Mouse (Mus musculus) thymus, adult 18-20 months (tissue): ENCODE data around the gene Krtap16-1.

ENCODE experiments used
- DNase-seq, 2 experiments: peaks; one replicate each; pipeline ENCODE4 v3.0.0; 2022; ENCODE audit warnings: mixed read lengths in 2 of 2

The Krtap16-1 gene

DNA sequence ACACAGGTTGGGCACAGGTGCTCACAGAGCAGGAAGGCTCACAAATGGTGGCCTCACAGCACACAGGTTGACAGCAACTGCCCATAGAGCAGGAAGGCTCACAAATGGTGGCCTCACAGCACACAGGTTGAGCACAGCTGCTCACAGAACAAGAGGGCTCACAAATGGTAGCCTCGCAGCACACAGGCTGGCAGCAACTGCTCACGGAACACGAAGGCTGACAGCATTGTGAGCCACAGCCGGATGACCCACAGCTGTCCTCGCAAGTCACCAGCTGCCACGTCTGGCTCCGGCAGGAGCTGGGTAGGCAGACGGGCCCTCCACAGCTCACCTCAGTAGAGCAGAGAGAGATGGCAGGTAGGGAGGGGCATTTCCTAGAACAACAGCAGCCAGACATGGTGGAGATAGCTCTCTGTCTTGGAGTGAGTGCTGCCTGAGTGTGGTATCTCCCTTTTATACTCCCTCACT, at the start of gene Krtap16-1:
Krtap16-1 (minus strand) TSS at position 418 of the 468 bp plus-strand sequence.
- DNase-seq = no peak

DNA sequence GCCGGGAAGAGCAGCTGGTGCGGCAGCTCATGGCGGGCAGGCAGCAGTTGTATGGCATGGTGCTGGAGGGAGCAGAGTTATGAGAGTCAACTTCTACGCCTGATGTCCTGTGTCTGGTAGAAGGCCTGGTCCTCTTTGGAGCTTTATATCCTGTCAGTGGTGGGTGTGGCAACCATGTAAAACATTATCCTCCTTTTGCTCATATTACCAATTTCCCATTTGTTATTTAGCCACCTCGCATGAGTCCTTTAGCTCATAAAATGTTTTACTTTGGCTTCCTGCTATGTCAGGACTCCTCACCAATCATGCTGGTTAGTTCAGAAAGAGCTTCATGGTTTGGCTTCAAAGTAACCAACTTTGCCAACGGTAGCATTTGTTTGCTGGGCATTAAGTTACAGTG, 43.4 kb upstream of the Krtap16-1 start, which contains the start of gene Krt33b:
Krt33b (minus strand) TSS at position 101 of the 400 bp plus-strand sequence.
- no peak for DNase-seq

DNA sequence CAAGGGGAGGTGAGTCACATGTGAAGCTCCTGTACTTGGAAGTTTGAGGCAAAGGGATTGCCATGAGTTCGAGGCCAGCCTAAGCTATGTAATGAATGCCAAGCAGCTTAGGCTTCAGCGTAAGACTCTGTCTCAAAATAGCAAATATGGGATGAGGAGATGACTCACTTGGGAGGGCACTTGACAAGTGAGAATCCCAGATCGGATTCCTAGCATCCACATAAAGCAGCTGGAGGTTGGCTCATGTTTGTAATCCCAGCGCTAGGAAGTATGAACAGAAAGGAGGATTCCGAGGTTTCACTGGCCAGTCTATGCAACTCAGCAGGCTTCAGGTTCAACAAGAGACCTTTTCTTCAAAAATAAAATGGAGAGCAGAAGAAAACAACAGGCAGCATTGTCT, 35.0 kb upstream of the Krtap16-1 start:
- no peak for DNase-seq

DNA sequence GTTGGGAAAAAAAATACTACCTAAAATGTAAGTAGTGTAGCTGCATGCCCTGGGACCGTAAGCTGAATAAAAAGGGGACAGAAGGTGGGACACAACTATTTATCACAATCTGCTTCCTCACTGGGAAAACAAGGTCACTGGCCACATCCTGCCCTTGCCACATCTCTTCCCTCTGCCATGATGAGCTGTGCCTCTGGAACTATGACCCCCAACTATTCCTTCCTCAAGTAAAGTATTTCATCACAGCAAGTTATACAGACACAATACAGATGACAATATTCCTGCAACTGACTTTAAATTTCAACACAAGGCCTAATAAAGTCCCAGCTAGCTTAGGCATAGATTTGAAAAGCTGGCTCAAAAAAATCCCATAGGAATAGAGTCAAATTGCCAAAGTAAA, 33.1 kb upstream of the Krtap16-1 start:
- no peak for DNase-seq

DNA sequence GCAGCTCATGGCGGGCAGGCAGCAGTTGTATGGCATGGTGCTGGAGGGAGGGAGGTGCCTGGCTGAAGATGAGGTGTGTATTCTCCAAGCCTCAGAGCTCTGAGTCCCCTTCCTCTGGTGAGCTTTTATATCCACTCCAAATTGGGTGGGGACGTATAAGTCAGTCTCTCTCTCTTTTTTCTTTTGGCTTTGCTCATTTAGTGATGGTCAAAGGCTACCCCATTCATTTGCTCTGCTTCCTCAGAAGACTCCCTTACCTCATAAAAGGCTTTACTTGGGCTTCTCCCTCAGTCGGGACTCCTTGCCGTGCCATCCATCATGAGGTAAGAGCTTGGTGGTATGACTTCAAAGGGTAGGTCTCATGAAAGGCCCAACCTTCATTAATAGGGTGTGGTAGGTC, 29.7 kb upstream of the Krtap16-1 start, which contains the start of gene Krt33a:
Krt33a (minus strand) TSS at position 101 of the 400 bp plus-strand sequence.
- no peak for DNase-seq

DNA sequence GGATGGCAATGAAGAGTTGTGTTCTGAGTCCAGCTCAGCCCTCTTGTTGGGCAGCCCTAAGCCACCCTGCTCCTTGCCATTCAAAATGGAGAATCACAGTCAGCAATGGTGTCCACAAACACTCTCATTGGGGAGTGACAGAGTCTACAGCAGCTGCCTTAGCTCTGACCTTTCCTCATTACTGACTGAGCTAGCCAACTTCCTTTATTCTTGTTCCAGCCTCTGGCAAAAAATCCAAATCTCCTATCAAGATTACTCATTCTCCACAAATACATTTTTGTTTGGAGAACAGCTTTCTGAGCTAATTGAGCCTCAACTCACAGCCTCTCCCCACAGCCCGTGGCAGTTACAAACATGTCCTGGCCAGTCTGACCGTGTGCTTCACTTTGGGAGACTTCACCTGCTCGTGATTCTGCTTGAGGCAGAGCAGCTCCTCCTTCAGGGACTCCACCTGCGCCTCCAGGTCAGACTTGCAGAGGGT, 27.3 kb upstream of the Krtap16-1 start:
- no peak for DNase-seq

DNA sequence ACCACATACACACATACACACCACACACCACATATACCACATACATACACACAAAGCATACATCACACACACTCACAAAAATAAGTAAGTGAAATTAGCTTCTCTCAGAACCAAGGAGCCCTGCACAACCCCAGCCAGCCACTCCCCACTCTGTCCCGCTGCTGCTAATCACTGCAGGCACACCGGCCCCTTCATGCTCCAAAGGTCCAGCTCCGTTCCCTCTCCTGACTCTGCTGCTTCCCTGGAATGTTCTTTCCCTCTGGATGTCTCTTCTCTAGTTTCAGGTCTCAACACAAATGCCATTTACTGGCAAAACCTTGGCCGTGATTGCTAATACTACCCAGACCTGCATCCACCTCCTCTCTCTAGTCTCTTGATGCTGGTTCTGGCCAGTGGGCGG, 24.3 kb upstream of the Krtap16-1 start:
- DNase-seq = no peak

DNA sequence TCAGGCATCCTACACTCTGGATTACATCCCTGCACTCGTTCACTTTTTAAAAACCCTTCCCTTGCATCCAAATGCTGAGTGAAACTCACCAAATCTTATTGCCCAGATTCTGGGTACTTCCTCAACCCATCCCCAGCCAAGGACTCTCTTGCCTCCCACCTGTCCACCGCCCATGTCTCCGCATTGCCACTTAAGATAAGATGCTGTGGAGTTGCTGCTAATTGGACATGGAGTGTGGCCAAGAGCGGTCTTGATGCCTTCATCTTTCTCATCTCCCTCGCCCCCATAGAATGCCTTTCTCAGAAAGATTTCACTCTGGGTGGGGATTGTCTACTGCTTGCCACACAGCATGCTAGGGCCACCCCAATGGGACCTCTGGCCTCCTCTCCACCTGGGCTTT, 21.9 kb upstream of the Krtap16-1 start:
- DNase-seq = no peak

DNA sequence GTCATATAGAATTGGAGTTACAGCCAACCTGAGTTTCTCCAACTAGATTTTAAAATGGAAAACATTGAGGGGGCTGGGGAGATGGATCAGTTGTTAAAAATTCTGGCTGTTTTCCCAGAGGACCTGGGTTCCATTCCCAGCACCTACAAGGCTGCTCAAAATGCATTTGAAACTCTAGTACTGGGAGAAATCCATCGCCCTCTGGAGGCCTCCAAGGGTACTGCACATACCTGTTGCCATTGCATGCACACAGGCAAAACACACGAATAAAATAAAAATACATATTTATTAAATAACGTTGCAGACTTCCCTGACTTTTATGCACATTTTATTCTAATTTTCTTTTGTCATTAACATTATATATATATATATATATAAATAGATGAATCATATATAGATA, 20.2 kb upstream of the Krtap16-1 start:
- DNase-seq = no peak

DNA sequence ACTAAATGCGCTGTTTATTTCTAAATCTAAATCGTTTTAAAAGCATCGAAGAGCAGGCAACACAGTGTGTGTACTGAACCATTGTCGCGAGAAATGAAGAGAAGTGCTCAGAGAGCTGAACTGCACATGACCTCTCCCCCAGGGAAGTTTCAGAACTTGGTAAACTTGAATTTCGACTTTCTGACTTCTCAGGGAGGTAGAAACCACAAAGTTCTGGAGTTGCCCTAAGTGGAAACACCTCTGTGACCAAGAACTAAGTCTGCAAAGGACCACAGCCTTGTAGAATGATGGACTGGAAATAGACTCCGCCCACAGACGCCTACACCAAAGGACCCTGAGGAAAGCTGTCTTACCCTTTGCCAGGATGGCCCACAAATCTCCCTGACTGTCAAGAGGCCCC, 19.5 kb upstream of the Krtap16-1 start:
- no peak for DNase-seq

DNA sequence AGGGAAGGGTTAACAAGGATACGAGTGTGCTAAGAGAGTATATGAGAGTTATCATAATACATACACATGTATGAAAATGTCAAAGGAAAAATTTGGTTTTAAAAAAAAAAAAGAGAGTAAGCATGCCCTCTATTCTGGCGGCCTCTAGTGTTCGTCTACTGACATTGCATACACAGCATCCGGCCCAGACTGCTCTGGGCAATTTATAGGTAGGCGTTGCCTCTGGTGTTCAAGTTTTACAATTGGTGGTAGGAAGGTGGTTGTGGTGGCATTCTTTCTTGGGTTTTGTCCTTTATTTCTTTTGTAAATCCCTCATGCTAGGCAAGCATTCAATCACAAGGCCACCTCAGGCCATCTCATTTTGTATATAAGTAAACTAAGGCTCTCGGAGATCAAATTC, 18.4 kb upstream of the Krtap16-1 start:
- DNase-seq = no peak

DNA sequence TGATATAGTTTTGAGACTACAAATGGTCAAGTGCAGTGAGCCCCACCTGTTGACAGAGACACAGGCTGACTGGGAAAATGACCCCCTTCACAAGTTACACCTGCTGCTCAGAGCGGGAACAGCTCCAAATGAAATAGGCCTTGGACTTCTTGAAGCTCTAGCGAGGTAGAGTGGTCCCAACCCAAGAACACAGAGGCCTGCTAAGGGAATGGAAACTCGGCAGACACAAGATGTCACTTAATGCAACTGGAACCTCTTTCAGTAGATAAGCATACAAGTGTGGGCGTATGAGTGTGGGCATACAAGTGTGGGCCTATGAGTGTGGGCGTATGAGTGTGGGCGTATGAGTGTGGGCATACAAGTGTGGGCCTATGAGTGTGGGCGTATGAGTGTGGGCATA, 12.7 kb upstream of the Krtap16-1 start:
- DNase-seq = no peak

DNA sequence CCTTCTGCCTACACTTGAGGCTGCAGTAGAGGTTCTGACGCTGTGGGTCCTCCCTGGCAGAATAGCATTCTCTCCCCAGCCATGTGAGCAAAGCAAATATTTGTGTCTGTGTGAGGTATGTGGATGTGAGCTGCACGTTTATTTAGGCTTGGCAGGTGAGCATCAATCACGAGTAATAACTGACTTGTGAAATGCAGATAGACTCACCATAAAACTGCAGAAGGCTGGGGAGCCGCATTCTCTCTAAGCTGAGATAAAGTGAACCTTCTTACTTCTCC, 7.9 kb upstream of the Krtap16-1 start:
- DNase-seq = no peak

DNA sequence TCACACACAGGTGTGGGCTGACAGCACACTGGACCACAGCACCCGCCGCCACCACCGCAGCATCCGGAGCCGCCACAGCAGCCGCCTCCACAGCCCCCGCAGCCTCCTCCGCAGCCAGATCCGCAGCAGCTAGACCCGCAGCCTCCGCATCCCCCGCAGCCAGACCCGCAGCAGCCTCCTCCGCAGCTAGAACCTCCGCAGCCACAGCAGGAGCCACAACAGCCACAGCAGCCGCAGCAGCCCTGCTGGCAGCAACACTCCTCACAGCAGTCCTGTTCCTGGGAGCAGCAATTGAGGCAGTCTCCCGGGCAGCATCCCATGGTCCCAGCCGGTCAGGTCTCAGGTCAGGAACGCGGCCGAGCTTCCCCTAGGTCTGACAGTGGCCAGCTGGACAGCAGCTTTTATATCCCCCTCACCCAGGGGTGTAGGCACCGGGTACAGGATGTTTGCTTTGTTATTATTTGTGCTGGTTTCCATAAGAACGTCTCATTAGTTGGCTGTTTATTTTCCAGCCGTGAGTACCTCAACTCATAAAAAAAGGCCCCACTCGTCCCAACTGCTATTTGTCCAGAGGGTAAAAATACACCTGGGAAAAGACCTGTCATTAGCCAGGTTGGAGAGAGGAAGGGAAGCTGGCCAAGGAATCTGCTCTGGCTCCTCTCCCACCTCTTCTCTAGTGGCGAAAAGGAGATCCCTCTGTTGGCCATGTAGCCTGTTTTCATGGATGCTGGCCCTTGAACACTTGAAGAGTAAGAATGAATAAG, 7.4 kb upstream of the Krtap16-1 start, which contains the start of gene Krtap17-1:
Krtap17-1 (minus strand) TSS at position 375 of the 764 bp plus-strand sequence.
- DNase-seq = no peak

DNA sequence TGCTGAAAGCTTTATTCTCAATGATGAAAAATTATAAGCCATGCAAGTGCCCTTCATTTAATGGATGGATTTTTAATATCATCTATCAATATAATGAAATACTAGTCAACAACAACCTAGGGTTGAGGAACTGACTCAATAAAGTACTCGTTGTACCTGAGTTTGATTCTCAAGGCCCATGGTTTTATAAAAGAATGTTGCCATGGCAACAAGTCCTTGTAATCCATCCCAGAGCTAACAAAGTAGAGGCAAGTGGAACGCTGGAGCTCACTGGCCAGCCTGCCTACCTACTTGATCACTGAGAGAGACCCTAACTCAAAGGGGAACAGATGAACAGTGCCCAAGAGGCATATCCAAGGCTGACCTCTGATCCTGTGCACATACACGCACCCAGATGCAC, 4.2 kb upstream of the Krtap16-1 start:
- no peak for DNase-seq

DNA sequence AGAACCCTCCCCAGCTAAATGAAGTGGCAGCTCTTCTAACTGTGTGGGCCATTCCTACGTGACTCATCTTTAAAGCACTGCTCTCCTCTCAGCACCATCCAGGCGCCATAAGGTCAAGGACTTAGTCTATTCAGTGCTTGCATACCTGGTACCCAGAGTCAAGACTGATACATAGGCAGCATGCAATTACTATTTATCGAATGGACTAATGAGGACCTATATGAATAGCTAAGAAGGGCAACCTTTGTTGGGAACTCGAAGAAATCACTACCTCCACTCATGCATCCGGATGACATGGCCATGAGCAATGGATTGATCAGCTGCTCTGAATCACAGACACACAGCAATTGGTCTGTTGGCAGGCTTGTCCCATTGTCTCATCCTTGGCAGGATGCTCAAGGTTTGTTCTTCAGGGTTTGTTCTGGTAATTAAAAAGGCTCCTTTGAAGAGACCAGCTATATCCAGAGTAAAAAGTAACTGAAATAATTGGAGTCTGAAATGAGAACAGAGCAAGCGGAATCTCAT, 3.5 kb upstream of the Krtap16-1 start:
- no peak for DNase-seq

DNA sequence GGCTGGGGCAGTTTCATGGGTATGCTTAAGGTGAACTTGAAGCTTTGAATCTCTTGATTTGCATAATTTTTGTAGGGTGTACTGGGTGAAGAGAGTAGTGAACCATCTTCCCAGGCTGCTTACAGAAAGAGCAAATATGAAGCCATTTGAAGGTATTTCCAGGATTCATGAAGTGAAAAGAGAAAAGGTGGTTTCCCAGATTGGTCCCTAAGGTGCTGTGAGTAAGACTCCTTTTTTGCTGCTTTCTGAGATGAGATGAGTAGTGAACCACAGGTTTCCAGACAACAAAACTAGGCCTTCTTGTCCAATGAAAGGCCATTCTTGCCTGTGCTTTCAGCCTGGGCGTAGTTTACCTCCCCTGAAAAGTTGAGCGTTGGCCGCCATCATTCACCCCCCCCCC, 2.1 kb upstream of the Krtap16-1 start:
- DNase-seq = no peak

DNA sequence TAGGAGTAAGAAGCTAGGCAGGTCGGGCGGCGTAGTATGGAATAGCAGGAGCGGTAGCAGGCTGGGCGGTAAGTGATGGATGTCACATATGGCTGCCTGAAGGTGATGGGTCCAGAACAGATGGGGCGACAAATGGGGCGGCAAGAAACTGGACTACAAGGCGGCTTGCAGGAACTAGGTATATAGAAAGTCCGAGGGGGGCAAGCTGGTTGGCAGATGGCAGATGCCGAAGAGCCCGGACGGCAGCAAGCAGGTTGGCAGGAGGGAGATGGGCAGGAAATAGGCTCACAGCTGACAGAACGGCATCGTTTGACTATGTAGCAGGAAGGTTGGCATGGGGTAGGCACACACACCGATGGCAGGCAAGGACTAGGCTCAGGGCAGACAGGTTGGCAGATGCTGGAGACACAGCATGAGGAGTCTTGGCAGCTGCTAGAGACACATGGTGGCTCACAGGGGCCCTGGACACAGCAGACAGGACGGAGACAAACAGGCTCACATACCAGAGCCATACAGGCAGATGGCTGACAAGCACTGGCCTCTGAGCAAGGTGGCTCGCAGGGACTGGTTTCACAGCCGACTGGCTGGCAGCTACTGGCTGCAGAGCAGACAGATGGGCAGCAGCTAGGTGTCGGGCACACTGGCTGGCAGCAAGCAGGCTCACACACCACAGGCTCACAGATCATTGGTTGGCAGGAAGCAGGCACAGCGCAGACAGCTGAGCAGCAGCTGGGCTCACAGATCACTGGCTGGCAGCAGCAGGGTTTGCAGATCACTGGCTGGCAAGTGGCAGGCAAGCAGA, 905 bp downstream of the Krtap16-1 start:
- no peak for DNase-seq

DNA sequence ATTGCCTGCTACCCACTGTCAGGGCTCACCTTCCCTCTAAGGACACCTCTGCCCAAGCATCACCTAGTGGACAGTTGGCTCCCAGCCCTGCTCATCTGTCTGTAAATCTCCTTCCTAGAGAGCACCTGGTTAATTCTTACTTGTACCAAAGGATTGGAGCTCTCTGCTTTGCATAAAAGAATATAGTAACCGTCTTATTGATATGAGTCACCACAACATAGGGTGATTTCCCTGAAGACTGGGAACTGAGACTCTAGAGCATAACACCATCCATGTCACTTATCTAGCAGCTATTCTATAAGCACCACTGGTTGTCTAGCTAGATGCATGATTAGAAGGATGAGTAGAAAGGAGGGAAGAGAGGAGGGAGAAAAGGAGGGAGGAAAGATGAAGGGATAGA, 3.0 kb downstream of the Krtap16-1 start:
- DNase-seq = no peak

DNA sequence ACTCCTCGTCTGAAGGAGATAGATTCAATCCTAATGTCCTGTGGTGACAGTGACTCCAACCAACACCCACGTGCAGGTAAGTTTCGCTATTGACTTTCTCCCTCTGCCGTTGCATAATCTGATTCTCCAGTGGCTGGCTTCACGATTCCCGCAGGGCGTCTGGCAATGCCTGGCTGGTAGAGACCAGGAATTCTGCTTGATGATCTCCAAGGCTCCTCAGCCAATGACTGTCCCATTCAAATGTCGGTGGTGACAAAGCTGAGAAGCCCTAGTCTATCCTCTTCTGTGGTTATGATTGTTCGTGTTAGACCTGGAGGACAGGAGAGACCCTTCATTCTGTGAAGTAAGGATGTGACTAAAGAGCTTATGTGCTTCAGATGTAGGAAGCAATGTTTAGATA, 3.7 kb downstream of the Krtap16-1 start:
- DNase-seq = no peak

DNA sequence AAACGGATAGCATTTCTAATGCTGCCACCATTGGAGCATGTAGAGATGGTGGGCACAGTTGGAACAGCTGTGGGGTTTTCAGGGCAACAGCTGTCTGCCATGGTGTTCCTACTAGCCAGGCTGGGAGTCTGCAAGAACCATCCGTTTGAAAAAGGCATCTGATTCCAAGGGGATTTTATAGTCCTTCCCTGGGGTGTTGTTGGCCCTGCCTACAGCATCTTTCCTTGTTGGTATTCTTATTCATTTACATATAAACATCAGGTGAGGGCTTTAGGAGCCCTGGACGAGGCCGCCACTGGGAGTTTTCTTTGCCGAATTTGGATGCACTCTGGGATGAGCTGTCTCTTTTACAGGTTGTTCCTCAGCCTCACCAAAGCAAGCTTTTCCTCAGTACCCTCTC, 7.4 kb downstream of the Krtap16-1 start, which contains the start of gene Krtap29-1:
Krtap29-1 (minus strand) TSS at position 101 of the 400 bp plus-strand sequence.
- no peak for DNase-seq

DNA sequence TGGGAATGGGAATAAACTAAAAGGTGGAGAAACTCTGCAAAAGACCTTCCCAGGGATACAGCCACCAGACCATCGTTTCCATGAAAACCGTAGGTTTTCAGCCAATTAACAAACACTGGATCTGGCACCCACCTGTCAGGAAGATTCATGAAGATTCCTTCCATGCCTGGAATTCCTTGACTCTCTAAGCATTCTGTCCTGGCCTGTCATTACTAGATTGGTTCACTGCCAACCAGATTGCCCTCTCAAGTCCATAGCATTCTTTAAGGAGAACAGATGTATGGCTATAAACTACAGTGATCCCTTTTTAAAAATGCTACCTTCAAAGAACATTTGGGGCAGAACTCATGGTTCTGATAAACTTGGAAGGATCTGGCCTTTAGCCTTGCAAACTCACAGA, 20.4 kb downstream of the Krtap16-1 start:
- no peak for DNase-seq

DNA sequence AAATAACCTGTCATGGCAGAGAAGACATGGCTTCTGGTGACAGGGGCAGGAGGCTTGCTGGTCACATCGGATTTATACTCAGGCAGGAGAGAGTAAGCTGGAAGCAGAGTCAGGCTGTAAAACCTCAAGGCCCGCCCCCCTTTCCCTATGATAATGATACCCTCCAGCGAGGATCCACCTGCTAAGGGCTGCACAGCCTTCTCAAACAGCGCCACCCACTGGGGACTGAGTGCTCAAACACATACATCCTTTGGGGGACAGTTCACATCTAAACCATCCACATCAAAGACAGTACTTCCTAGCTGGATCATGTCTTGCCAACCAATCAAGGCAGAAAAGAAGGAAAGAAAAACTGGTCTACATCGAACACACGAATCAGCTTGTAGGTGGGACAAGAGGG, 22.2 kb downstream of the Krtap16-1 start:
- DNase-seq = no peak

DNA sequence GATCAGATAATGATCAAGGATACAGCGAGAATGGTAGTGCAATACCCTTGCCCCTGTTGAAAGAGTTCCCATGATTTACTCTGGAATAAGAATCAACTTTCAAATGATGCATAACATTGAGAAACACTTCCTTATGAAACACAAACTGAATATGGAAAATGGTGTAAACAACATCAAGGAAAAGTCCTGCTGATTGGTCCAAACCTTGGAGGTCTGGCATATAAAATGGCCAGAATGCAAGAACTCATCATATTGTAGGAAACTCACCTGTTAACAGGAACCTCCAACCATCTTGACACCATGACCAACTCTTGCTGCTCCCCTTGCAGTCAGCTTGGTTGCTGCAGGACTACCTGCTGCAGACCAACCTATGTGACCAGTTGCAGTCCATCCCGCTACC, 38.2 kb downstream of the Krtap16-1 start, which contains the start of gene Krtap9-5:
Krtap9-5 (plus strand) TSS at position 301 of the 400 bp plus-strand sequence.
- DNase-seq = no peak
